Mouse (Mus musculus) subcutaneous adipose tissue, adult 2 months (tissue): Measurements from ENCODE around the gene Vmn1r169. TPM values are rescaled to one million over a fixed set of nuclear protein-coding genes. Genes with fewer than 3 reads are reported as not detected.

Source experiments
- polyA plus RNA-seq: library from polyadenylated mRNA; depleted of rRNA; stranded (reverse); fragments of >200 nt; gene quantifications from 2 replicates; pipeline ENCODE4 v1.2.3, GENCODE M21; 2012; ENCODE audit warnings: low replicate concordance; rRNA removed

Vmn1r169 gene
- polyA plus RNA-seq = not detected in 2 replicates

DNA sequence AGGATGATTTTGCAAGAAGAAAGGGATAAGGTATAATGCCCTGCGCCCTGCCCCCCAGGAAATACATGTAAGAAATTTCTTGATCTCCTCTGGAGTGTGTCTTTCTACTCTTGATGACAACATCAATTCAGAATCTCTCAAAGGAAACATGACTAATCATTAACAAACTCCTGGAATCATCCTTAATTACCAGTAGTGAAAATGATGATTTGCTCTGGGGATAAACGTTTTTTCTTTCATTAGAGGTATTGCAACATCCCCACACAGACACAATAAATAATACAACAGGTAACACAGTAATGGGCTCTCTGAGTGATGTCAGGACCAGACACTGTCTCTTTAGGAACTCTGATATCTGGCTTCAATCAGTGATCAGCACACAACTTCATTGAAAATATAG, at the start of gene Vmn1r169:
TSS of gene Vmn1r169 (plus strand) at position 301 of the 400 bp plus-strand sequence.

DNA sequence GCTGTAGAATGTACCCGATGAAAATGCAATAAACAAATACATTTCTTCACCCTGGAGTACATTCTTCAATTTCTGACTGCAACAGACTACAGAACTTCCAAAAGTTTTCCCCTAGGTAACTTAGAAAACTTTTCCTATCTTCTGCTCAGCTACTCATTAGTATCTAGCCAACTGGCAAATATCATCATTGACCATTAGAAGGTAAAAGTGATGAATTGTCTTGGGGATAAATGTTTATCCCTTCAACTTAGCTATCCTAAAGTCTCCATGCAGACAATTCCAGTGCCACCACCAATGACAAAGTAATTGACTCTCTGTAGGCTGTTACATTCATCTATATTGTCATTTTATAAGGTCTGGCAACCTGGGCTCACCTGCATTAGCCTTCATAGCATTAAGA, 35.9 kb upstream of the Vmn1r169 start, which contains the start of gene Vmn1r168:
TSS of gene Vmn1r168 (plus strand) at position 301 of the 400 bp plus-strand sequence.

DNA sequence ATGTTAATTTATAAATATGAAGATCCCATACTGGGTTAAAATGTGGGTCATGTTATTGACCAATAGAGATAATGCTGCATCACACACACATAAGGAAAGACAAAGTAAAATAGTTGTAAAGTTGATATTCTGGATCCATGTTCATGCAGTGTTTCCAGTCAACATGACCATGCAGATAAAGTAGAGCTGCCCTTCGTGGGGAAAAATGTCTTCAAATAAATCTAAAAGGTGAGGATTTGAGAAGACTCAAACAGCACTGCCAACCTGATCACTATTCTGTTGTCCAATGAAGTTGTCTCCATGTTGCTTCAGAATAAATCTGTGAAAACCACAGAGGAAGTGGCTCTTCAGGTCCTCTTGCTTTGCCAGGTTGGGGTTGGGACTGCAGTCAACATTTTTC, 30.5 kb downstream of the Vmn1r169 start, which contains the start of gene Vmn1r170:
TSS of gene Vmn1r170 (plus strand) at position 301 of the 400 bp plus-strand sequence.

Other genes with a start within 250 kb of the Vmn1r169 start
- not detected in 2 replicates for gene Nlrp5, start 189.6 kb upstream of the Vmn1r169 start, polyA plus RNA-seq
- gene Vmn1r167, start 68.3 kb upstream of the Vmn1r169 start, polyA plus RNA-seq = not detected in 2 replicates
- gene Vmn1r168, start 35.8 kb upstream of the Vmn1r169 start, polyA plus RNA-seq = not detected in 2 replicates
- not detected in 2 replicates for gene Vmn1r170, start 30.6 kb downstream of the Vmn1r169 start, polyA plus RNA-seq
- not detected in 2 replicates for gene Vmn1r171, start 55.2 kb downstream of the Vmn1r169 start, polyA plus RNA-seq
- gene Vmn1r172, start 82.8 kb downstream of the Vmn1r169 start, polyA plus RNA-seq = not detected in 2 replicates
- gene Vmn1r173, start 125.2 kb downstream of the Vmn1r169 start, polyA plus RNA-seq = not detected in 2 replicates
- not detected in 2 replicates for gene Vmn1r174, start 176.7 kb downstream of the Vmn1r169 start, polyA plus RNA-seq
- gene Vmn1r175, start 235.1 kb downstream of the Vmn1r169 start, polyA plus RNA-seq = not detected in 2 replicates